Mouse (Mus musculus) neural tube, embryonic 12.5 days (tissue): ENCODE data around the gene Kremen2. TPM values are rescaled to one million over a fixed set of nuclear protein-coding genes. Genes with fewer than 3 reads are reported as not detected.
A peak's percentile ranks its signal among the peaks of the same experiment; 100 is the strongest.

Experiments
- ATAC-seq: fragments of 200-750 bp; cut with Nextera tagmentation; 2 replicates; pipeline ENCODE4 v1.8.0; 2017; ENCODE audit warnings: low read depth, mild to moderate bottlenecking, moderate TSS enrichment, moderate library complexity; ENCODE audit not compliant: low FRiP score
- H3K27ac ChIP-seq: fragments of 300-500 bp; sonication (generic); 2 replicates; pipeline ENCODE4 v1.5.1; 2016
- H3K27me3 ChIP-seq: fragments of 300-500 bp; sonication (generic); replicated peaks from 2 replicates; pipeline ENCODE4 v1.6.1; 2016; ENCODE audit warnings: mild to moderate bottlenecking
- H3K36me3 ChIP-seq: fragments of 300-500 bp; sonication (generic); 2 replicates; pipeline ENCODE4 v1.6.1; 2016; ENCODE audit warnings: mild to moderate bottlenecking
- H3K4me1 ChIP-seq: fragments of 300-500 bp; sonication (generic); 2 replicates; pipeline ENCODE4 v1.6.1; 2016
- H3K4me2 ChIP-seq: fragments of 300-500 bp; sonication (generic); replicated peaks from 2 replicates; pipeline ENCODE4 v1.6.1; 2016; ENCODE audit warnings: mild to moderate bottlenecking
- H3K4me3 ChIP-seq: fragments of 300-500 bp; sonication (generic); 2 replicates; pipeline ENCODE4 v1.5.1; 2016
- H3K9ac ChIP-seq: fragments of 300-500 bp; sonication (generic); 2 replicates; pipeline ENCODE4 v1.6.1; 2016; ENCODE audit warnings: mild to moderate bottlenecking
- H3K9me3 ChIP-seq: fragments of 300-500 bp; sonication (generic); 2 replicates; pipeline ENCODE4 v1.6.1; 2016; ENCODE audit warnings: mild to moderate bottlenecking
- WGBS: fragments of 180-500 bp; shearing (Covaris S2); methylation state at CpG from one replicate; pipeline ENCODE4 v1.1.7; 2016; 5-methylcytosine and 5-hydroxymethylcytosine counted together
- polyA plus RNA-seq: library from polyadenylated mRNA; unstranded; fragments of >200 nt; fragmentation: Nextera tagmentation; extraction: Ambion mirVana; gene quantifications from 2 replicates; pipeline ENCODE4 v1.2.1, GENCODE M21; 2016

Gene Kremen2
- 5.8 and 6.1 TPM in 2 replicates for polyA plus RNA-seq

DNA sequence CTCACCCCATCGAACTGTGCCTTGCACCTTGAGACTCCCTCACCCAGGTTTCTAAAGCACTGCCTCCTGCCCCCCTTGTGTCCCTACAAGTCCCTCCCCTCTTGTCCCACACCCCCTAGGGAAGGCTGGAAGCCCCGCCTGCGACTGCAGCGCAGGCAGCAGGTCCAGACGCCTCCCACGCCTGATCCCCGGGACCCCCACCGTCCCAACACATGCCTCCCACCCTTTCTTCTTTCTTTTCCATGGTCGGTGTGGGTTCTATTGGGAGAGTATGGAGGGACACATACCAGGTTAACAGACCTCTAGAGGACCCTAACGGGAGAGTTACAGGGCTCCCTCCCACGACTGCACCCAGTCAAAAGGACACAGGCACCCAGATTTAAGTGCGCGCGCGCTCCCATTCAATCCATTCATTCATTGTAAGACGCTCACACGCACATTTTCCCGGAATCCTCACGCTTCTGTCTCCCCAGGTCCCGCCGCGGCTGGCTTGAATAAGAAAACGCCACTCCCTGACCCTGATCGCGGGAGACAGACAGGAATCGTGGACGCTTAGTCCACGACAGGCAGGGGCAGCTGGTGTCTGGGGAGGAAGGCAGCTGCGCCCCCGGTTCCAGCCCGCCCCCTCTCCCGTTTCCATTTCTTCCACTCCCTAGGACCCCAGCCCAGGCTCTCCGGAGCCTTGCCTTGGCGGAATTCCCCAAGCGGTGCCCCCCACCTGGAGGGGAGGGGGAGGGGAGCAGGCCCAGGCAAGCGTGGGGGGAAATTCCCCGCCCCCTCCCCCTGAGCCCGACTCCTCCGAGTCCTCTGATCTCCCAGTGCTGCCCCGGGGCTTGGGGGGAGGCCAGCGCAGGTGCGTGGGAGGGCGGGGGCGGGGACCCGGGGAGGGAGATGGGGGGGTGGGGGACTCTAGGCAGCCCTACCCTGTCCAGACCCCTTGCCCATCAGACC is at the start of gene Kremen2:
Kremen2 (minus strand) TSS at position 533 of the 951 bp plus-strand sequence.
- peak; percentile 19; the same call in 1 of the 2 replicates for ATAC-seq

DNA sequence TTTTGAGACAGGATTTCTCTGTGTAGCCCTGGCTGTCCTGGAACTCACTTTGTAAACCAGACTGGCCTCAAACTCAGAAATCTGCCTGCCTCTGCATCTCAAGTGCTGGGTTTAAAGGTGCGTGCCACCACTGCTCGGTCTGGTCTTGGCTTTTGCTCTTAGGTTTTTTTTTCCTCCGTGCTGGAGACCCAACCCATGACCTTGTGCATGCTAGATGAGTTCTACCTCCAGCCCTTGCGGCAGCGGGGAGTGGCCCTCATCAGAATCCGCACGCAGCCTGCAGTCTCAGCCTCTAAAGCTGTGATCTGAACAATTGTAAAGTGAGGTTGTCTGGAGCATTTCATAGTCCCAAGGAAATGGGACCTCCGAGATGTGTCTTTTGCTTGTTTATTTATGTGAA is 49.7 kb upstream of the Kremen2 start:
- no peak overlapping the region for H3K27ac ChIP-seq
- no peaks in the 10 kb centered on the region for H3K36me3 ChIP-seq
- H3K4me2 ChIP-seq, result no peak overlapping the region
- no peaks in the 10 kb centered on the region for H3K27me3 ChIP-seq
- no peaks in the 10 kb centered on the region for H3K9me3 ChIP-seq
- H3K4me1 ChIP-seq, result peaks cover 8% of the 10 kb centered on the region; the same call in 1 of the 2 replicates
- ATAC-seq, result no peak
- H3K9ac ChIP-seq, result no peak overlapping the region
- WGBS, result 95% methylated on average over 8 of the region's 8 CpGs
- H3K4me3 ChIP-seq, result no peak overlapping the region

More for the DNA sequence above, at the start of gene Kremen2:
- peak within 1 kb of the TSS; percentile 70 for H3K4me2 ChIP-seq
- peaks cover 4% of the 10 kb centered on the region for H3K36me3 ChIP-seq
- no peak within 1 kb of the TSS for H3K27ac ChIP-seq
- under 1% methylated on average over 37 of the region's 45 CpGs for WGBS
- H3K4me3 ChIP-seq, result peak within 1 kb of the TSS; percentile 32
- H3K9ac ChIP-seq, result peak within 1 kb of the TSS; percentile 40
- H3K27me3 ChIP-seq, result peaks cover 74% of the 10 kb centered on the region
- H3K4me1 ChIP-seq, result peaks cover 26% of the 10 kb centered on the region
- H3K9me3 ChIP-seq, result no peaks in the 10 kb centered on the region

DNA sequence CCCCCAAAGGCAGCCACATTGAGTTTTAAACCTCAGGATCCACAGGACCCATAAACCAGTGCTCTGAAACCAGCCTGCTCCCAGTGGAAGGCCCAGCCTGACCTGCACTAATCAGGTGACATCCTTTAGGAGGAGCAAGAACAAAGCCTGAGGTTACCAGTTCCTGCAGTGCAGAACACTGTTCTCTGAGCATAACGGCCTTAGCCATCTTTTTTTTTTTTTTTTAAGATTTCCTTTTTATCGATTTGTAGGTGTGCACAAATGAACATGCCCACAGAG is 45.4 kb upstream of the Kremen2 start:
- H3K27me3 ChIP-seq, result no peaks in the 10 kb centered on the region
- peak overlapping the region; percentile 69 for H3K9ac ChIP-seq
- H3K27ac ChIP-seq, result peak overlapping the region; percentile 82
- peak overlapping the region; percentile 65 for H3K4me2 ChIP-seq
- no peaks in the 10 kb centered on the region for H3K9me3 ChIP-seq
- H3K4me3 ChIP-seq, result no peak overlapping the region
- WGBS, result 53% methylated on average over 2 of the region's 2 CpGs
- peaks cover 12% of the 10 kb centered on the region for H3K4me1 ChIP-seq
- ATAC-seq, result no peak; the same call in 1 of the 2 replicates
- no peaks in the 10 kb centered on the region for H3K36me3 ChIP-seq

DNA sequence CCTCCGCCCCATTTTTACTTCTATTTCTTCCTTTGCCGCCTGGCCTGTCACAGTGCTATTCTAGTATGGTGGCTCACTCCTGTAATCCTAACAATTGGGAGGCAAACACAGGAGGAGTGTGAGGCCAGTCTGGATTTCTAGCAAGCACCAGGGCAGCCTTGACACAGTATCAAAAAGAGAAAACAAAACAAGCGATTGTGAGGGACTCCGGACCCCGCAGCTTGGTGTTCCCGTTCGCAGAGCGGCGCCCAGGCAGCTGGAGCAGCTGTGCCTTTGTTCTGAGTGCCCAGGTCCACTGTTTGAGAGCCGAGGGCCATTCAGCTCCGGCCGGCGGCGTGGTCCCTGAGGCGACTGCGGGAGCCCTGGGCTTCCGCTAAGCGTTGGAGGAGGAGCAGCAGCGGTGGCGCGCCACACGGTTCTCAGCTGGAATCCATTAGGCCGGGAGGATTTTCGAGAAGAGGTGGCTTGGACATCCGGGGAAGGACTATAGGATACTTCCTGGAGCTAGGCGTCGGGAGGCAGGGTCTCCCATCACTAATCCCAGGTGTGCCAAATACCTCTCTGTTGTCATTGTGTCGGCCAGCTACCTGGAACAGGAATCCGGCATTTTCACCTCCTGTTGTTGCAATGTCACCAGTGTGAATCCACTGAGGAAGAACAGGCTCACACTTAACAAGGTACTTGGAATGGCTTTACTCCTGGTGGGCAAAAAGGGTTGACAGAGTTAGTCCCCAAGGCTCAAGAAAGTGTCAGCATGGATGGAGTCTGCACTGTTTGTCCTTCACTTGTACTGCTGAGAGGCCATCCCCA is 44.8 kb upstream of the Kremen2 start, which contains the start of gene Srrm2:
Srrm2 (plus strand) TSS at position 264 of the 810 bp plus-strand sequence.
- Histone ChIP-seq H3K36me3 (no peaks in the 10 kb centered on the region), H3K4me1 (peaks cover 13% of the 10 kb centered on the region), H3K9ac (peak within 1 kb of the TSS; percentile 69), H3K4me3 (peak within 1 kb of the TSS; percentile 32), H3K27ac (peak within 1 kb of the TSS; percentile 82), H3K9me3 (no peaks in the 10 kb centered on the region), H3K27me3 (no peaks in the 10 kb centered on the region), H3K4me2 (peak within 1 kb of the TSS; percentile 65)
- peak; percentile 35; the same call in 1 of the 2 replicates for ATAC-seq
- 3% methylated on average over 29 of the region's 29 CpGs for WGBS

DNA sequence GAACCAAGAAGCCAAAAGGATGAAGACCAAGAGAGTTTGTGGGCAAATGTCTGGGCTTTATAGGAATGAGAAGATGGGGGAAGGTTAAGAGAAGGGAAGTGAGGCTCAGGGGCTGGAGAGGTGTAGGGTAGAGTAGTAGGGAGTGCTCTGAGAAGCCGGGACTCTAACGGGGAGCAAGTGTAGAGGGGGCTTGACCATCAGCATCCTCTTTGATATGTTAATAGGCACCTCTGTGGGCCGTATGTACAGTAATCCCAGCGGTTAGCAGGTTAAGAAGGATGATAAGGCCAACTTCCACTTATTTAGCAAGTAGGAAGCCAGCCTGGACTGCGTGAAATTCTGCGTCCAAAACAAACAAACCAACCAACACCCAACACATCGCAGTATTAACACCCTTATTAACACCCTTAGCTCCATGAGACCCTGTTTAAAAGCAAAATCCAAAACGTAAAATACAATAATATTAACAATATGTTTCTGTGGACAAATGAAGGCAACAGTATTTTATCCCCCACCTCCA is 44.2 kb upstream of the Kremen2 start:
- H3K4me2 ChIP-seq, result peak overlapping the region; percentile 65
- peak overlapping the region; percentile 69 for H3K9ac ChIP-seq
- H3K27ac ChIP-seq, result peak overlapping the region; percentile 82
- no peaks in the 10 kb centered on the region for H3K36me3 ChIP-seq
- H3K9me3 ChIP-seq, result no peaks in the 10 kb centered on the region
- peaks cover 15% of the 10 kb centered on the region for H3K4me1 ChIP-seq
- WGBS, result 17% methylated on average over 8 of the region's 8 CpGs
- ATAC-seq, result no peak
- no peak overlapping the region; the same call in 1 of the 2 replicates for H3K4me3 ChIP-seq
- H3K27me3 ChIP-seq, result no peaks in the 10 kb centered on the region

DNA sequence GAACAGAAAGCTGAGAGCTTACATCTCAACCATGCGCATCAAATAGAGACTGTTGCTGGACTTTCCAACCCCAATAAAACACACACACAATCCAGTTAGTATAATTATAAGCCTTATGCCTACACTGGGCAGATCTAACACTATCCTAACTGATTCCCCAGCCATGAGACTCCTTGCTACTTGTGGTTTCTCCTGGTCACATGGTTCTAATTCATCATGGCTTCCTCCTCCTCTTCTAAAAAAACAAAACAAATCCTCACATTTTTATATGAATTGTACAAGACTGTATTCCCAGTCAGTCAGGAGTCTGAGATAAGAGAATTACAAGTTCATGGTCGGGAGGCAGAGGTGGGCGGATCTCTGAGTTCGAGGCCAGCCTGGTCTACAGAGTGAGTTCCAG is 43.3 kb upstream of the Kremen2 start:
- Histone ChIP-seq H3K9me3 (no peaks in the 10 kb centered on the region), H3K27me3 (no peaks in the 10 kb centered on the region), H3K27ac (no peak overlapping the region), H3K9ac (no peak overlapping the region), H3K4me1 (peaks cover 15% of the 10 kb centered on the region), H3K4me2 (no peak overlapping the region), H3K4me3 (no peak overlapping the region), H3K36me3 (no peaks in the 10 kb centered on the region)
- WGBS, result 87% methylated on average over 4 of the region's 4 CpGs
- ATAC-seq, result no peak

DNA sequence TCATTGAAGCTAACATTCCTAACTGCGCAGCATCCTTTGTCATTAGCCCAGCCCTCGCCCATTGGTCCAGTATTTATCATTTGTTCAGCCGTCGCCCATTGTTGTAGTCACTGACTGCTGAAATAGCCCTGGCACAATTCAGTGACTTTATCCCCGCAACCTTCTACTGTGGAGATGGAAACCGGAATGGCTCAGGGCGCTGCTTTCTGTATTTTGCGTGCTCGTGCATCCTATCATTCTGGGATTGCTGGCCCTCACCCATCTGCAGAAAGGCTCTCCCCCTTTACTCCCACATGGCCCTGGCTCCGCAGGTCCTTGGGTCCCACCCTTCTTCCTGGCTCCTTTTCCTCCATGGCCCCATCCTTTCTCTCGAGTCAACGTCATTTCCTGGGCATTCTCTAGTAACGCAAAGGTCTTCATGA is 40.9 kb upstream of the Kremen2 start:
- Histone ChIP-seq H3K4me3 (peak overlapping the region; percentile 62), H3K9ac (peak overlapping the region; percentile 52; the same call in 1 of the 2 replicates), H3K36me3 (no peaks in the 10 kb centered on the region), H3K4me2 (peak overlapping the region; percentile 81), H3K27ac (peak overlapping the region; percentile 72; the same call in 1 of the 2 replicates), H3K4me1 (peaks cover 15% of the 10 kb centered on the region), H3K27me3 (no peaks in the 10 kb centered on the region), H3K9me3 (no peaks in the 10 kb centered on the region)
- 13% methylated on average over 13 of the region's 13 CpGs for WGBS
- peak; percentile 57 for ATAC-seq

DNA sequence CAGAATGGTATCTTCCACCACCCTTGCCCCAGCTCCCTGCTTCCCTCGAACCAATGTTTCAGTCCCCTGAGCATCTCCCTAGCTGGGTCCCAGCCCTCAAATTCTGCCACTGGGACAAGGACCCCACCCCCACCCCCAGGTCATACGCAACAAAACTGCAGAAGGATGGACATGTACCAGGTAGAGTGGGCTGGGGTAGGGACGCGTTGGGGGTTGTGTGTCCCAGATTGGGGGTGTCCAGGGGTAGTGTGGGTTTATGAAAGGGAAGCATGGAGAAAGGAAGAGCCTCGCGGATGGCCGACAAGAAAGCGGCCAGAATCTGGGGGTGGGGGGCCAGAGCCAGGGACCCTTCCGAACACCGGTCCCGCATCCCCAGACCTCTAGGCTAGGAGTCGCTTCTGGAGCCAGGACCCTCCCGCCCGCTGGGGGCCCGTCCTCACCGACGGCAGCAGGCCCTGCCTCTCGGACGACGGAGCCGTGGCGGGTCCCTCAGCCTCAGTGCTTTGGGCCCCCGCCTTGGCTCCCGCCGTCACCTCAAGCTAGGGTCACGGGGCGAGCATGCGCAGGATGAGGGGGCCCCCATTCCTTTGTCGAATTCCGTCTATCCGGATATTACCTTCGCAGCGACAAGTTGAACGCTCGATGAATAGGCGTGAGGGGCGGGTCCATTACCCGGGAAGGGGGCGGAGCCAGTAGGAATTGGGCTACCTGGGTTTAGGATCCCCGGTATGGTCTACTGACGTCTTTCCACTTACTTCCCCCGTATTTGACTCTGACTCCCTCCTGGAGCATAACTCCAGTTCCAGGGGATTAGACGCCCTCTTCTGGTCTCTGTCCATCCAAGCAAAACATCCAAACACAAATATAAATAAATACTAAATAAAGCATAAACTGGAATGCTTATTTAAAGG is 40.2 kb upstream of the Kremen2 start, which contains the start of gene Flywch2:
Flywch2 (minus strand) TSS at position 521 of the 911 bp plus-strand sequence.
- Histone ChIP-seq H3K27me3 (no peaks in the 10 kb centered on the region), H3K4me3 (peak within 1 kb of the TSS; percentile 62), H3K4me2 (peak within 1 kb of the TSS; percentile 81), H3K9me3 (no peaks in the 10 kb centered on the region), H3K9ac (peak within 1 kb of the TSS; percentile 75), H3K36me3 (no peaks in the 10 kb centered on the region), H3K4me1 (peaks cover 13% of the 10 kb centered on the region), H3K27ac (peak within 1 kb of the TSS; percentile 72; the same call in 1 of the 2 replicates)
- 2% methylated on average over 43 of the region's 43 CpGs for WGBS
- ATAC-seq, result peak; percentile 83

DNA sequence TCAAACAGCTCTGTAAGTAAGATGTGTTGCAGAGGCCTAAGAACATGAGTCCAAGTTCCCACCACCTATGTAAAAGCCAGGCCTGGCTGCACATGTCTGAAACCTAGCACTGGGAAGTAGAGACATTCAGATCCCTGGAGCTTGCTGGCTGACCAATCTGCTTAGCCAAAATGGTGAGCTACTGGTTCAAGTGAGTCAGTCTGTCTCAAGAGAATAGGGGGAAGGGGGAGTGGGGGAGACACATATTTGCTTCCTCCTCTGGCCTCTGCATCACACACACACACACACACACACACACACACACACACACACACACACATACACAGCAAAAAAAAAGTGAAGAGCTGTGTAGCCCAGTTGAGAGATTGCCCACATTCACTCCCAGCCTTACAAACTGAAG is 37.7 kb upstream of the Kremen2 start:
- no peaks in the 10 kb centered on the region for H3K9me3 ChIP-seq
- H3K9ac ChIP-seq, result no peak overlapping the region
- no peak overlapping the region for H3K4me3 ChIP-seq
- H3K4me1 ChIP-seq, result peaks cover 8% of the 10 kb centered on the region; the same call in 1 of the 2 replicates
- H3K36me3 ChIP-seq, result peaks cover 2% of the 10 kb centered on the region; the same call in 1 of the 2 replicates
- H3K27ac ChIP-seq, result no peak overlapping the region
- no peaks in the 10 kb centered on the region for H3K27me3 ChIP-seq
- H3K4me2 ChIP-seq, result no peak overlapping the region
- ATAC-seq, result no peak

DNA sequence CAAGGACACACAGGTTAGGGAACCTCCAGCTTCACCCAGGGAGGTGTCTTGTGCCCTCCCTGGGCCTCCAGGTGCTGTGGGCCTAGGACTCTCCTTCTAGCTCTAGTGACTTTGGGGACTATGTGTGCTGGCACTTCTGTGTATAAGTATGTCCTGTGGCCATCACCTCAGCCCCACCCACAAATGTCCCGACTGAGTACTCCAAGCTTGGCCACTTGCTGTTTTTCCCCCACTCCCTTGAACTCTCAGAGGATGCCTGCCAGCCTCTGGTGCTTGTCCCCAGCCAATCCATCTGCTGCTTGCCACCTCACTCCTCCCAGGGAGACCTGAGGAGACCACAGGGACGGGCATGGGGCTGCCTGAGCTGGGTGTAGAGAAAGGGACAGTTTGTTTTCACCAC is 32.8 kb upstream of the Kremen2 start:
- Histone ChIP-seq H3K36me3 (peaks cover 12% of the 10 kb centered on the region), H3K9me3 (no peaks in the 10 kb centered on the region), H3K4me3 (no peak overlapping the region), H3K4me2 (no peak overlapping the region), H3K9ac (no peak overlapping the region), H3K4me1 (0 out of 2 replicates have a peak, but pooled peaks cover 4% of the 10 kb centered on the region), H3K27ac (no peak overlapping the region), H3K27me3 (no peaks in the 10 kb centered on the region)
- ATAC-seq, result no peak
- WGBS, result 74% methylated on average over 2 of the region's 2 CpGs

DNA sequence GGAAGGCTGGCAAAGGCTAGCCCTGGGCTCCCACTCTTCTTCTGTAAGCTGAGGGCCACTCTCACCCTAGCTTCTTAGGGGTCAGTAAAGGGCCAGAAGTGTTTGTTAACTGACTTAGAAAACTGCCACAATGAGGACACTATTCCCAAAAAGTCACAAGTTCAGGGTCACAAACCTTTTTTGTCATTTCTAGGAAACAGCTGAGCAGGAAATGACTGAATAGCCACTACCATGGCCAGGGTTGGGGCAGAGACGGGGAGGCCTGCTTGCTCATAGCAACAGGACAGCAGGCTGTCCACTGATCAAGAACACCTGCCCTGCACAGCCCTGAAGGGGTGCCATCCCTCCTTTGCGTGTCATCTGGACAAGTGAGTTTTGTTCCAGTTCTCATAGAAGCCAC is 31.5 kb upstream of the Kremen2 start:
- Histone ChIP-seq H3K36me3 (peaks cover 12% of the 10 kb centered on the region), H3K27ac (no peak overlapping the region), H3K4me2 (no peak overlapping the region), H3K9me3 (no peaks in the 10 kb centered on the region), H3K4me1 (0 out of 2 replicates have a peak, but pooled peaks cover 4% of the 10 kb centered on the region), H3K27me3 (no peaks in the 10 kb centered on the region), H3K9ac (no peak overlapping the region), H3K4me3 (no peak overlapping the region)
- WGBS, result 88% methylated on average over 2 of the region's 2 CpGs
- ATAC-seq, result no peak
